Mouse (Mus musculus) common myeloid progenitor, adult 5-6 weeks (primary cell): Measurements from ENCODE around the gene Map3k20. TPM values are rescaled to one million over a fixed set of nuclear protein-coding genes. Genes with fewer than 3 reads are reported as not detected.

ENCODE experiments used
- ATAC-seq: replicated peaks from 2 replicates; pipeline ENCODE4 v1.8.0; 2016; ENCODE audit warnings: low read depth, mild to moderate bottlenecking, moderate TSS enrichment, inconsistent platforms; ENCODE audit not compliant: poor library complexity, severe bottlenecking
- total RNA-seq: library from RNA; stranded (forward); fragments of 200-1000, 187-1606 nt; gene quantifications from 2 replicates; pipeline ENCODE4 v1.2.3, GENCODE M21; 2017

Gene Map3k20
- total RNA-seq, 1 experiment from 2014 or later = 49.6 TPM

DNA sequence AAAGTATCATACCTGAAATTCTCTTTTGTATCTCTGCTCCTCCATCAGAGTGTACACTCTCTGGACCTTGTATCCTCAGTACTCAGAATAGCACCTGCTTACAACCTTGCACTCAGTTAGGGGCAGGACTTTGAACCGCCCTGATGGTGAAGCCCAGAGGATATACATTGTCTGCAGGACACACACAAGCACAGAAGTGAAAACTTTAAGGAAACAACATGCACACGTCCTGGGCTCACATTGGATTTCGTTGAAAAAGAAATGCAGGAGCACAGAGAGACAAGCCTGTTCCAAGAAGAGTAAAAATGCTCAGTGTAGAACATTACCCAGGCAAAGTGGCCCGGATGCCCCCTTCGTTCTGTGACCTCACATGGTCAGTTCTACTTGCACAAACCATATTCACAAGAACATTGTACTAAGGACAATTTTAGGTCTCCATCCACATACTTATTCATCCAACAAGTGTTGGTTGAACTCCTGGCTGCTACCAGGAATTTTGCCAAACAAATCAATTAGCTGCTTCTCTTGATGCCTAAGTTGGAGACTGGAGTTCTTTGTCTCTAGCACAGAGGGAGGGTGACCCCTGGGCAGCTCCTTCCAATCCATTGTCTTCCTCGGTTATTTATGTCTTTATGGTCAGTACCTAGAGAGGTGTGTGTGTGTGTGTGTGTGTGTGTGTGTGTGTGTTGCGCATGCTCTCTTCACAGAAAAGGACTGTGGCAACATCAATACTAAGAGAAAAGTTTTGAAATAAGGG lies 189.3 kb downstream of the Map3k20 start:
- ATAC-seq = no peak

DNA sequence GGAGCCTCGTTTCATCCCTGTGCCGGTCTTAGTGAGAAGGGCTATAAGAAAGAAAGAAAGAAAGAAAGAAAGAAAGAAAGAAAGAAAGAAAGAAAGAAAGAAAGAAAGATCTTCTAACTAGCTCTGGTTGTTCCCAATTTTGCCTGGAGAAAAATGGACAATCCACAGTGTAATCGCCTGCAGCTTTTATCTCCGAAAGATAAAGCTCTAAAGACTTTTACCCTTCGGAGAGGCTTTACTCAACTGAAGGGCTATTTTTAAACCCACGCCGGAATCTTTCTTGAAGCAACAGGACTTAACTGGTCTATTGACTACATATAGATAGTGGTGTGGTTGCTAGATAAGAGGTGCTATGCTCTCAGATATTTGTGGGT lies 190.0 kb downstream of the Map3k20 start:
- ATAC-seq = no peak; the same call in 1 of the 2 replicates

DNA sequence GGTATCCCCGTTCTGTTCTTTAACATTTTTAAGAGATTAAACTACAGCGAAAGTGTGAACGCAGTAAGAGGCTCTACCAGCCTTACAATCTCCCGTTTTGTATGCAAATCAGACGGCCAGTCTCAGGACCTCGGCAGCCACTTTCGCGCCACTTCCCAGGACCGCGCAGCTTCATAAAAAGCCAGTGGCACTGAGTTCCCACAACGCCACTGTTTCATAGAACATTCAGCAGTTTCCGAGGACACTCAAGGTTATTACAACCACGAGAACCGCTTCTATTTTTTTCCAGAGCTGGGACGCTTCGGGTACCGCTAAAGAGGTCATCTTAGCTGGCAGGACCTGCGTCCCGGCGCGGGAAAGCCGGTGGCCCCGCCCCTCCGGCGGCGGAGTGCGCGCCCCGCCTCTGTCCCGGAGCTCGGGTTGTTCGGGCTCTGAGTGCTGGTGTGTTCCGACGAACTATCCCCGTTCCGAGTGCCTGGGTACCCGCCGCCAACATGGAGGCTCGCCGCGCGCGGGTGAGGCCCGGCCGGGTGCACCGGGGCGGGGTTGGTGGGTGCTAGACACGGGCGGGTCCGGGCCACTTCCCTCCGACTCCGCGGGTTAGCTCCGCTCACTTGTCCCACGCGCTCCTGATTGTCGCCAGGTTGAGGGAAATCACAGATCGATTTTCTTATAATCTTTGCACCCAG lies 190.5 kb downstream of the Map3k20 start, which contains the start of gene Cdca7:
TSS of gene Cdca7 (plus strand) at position 363 of the 689 bp plus-strand sequence.
- peak; percentile 73 for ATAC-seq

DNA sequence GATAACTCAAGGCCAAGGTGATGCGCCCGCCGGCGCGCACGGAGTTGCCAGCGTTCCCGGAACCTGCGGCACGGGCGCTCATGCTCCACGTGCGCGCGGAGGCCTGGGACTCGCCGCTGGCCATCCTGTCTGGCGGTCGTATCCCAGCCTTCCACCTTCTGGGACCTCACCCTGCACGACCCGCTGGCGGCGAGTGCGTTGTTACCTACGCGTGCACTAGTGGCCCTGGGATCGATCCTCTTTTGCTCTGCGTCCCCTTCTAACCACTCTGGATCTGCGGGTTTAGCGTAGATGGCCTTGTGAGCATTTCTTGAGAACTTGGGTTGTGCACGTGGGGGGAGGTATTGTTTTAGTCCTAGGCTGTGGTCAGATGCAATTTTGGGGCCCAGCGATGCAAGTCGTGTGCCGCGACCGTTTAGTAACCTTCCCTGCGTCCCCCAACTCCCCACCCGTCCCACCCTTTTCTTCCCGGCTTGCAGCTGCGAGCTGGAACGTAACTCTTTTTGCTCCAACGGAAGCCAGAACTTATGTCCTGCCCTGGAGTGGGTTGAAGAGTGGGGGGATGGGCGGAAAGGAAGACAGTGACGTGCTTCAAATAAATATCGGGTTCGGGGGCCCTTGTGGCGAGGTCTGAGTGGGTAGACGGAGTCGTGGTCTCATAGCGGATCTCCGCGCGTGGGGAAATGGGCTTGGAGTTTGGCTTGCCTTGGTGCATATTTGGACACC lies 191.2 kb downstream of the Map3k20 start:
- peak; percentile 11; the same call in 1 of the 2 replicates for ATAC-seq

DNA sequence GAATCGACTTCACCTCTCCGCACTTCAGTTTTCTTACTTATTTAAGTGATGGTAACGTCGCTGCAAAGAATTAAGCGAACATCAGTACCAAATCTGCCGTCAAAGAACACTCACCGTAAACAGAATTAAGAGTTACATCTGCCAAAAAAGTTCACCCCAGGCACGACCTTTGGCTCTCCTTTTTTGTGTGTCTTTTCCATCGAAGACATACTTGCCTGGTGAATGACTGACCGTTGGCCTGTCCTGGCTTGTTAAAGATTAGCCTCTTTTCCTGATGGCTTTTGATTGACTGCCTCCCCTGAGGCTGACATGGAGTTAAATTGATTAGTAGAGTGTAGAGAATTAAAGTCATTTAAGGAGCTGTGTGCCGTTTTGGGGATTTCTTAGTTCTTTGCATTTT lies 191.8 kb downstream of the Map3k20 start:
- ATAC-seq = no peak

DNA sequence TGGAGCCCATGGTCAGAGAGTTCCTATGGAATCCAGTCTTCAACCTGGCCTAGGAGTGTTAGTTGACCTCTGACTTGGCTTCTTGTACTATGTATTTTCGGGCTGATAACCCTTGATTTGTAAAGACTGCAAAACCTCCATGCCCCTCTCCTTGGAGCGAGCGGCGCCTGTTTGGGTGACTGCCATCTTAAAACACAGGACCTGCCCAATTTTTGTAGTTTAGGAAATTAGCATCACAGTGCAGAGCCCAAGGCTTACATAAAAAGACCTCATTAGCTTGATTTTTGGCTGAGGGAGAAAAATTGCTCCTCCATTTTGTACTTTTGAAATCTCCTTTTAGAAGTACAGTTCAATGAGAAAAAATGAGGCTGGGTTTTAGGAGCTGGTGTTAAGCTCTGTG lies 192.7 kb downstream of the Map3k20 start:
- ATAC-seq = no peak

DNA sequence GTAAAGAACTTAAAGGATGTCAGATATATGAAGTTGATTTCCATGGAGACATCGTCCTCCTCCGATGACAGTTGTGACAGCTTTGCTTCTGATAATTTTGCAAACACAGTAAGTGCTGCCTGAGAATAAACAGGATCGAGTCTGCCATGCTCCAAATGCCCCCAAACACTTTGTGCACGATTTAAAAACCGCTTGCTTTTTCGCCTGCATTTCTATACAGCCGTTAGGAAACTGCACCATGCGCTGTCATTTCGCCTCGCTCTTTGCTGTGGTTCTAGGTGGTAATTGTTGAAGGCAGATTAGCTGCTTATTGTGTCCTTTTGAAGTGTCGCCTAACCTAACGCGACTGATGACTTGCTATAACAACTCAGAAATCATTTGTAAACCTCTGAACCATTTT lies 193.5 kb downstream of the Map3k20 start:
- no peak for ATAC-seq

DNA sequence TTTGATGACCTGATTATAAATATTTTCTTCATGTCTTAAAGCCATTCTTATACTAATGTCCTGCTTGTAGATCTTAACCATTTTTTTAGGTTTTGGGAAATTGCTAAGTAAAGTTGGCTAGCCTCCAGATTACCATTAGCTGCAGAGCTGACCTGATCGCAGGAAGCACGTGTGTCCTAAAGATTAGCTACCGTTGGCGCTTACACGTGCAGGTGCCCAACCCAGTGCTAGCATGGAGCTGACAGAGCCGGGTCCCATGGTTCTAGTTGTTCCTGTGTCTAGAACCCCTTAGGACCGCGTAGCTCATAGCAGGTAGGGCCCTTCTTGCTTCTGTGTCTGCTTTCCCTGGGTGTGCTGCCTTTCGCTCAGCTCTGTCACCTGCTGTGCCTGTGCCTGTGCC lies 194.4 kb downstream of the Map3k20 start:
- no peak for ATAC-seq

DNA sequence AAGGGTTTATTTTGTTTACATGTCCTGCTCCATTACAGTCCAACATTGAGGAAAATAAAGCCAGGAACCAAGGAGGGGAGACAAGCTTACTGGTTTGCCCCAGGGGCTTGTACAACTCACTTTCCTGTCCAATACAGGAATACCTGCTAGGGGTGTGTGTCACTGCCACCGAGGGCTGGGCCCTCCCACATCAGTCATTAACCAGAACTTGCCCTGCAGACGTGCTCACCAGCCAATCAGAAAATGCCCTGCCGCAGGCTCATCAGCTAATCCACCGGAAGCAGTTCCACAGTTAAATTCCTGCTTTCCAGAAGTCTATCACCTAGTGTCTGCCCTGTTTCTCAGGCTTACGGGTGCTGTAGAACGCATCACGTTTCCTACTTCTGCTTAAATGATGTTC lies 206.2 kb downstream of the Map3k20 start:
- ATAC-seq = no peak

Other genes starting within 250 kb of the Map3k20 start
- 211 and 224 TPM in 2 replicates for gene Cdca7, start 190.5 kb downstream of the Map3k20 start, total RNA-seq